ENCODE assay signal across 8 mouse cellular contexts in genomic region chr5:110094030-110094846, GRCm38 (mm10). TPM values are rescaled to one million over a fixed set of nuclear protein-coding genes. Genes with fewer than 3 reads are reported as not detected.
DNase-seq lines count a peak whose midpoint lies in the region; ATAC-seq and TF ChIP-seq lines count a peak whose summit lies in the region.

TSS of gene Gm35315 (minus strand) at chr5:110094420.

- DNase-seq in G1E (ENCODE audit: low spot score), result peak; percentile 79
- peak; percentile 83 for DNase-seq in cerebellum, adult 11 months
- DNase-seq in heart, postnatal 25 days (ENCODE audit: low spot score), result peak; percentile 73
- peak; percentile 94 for DNase-seq in layer of hippocampus, adult 11-12 months (ENCODE audit: low spot score)
- peak; percentile 91 to 92 for DNase-seq in lung, adult 18-20 months
- DNase-seq in testis, postnatal 14 days (ENCODE audit: low spot score), result peak; percentile 87

- intact Hi-C loops in heart, postnatal 25 days (cut with DNase I), result no loop called here

- no peak for TF ChIP-seq CTCF in G1E (IDR thresholded peaks at IDR 0.05; ENCODE audit: low read depth, low read length)

- WGBS in forebrain, embryonic 15.5 days, result 0% methylated on average over 24 of the region's 25 CpGs
- under 1% methylated on average over 24 of the region's 25 CpGs for WGBS in neural tube, embryonic 14.5 days

- peak within 1 kb of the TSS; percentile 50 for H3K27ac ChIP-seq in forebrain, embryonic 15.5 days (replicated peaks)
- H3K27ac ChIP-seq in neural tube, embryonic 14.5 days (ENCODE audit: low read depth, low read length), result peak within 1 kb of the TSS; percentile 10; the same call in 1 of the 2 replicates

- H3K4me1 ChIP-seq in G1E (ENCODE audit: insufficient read depth, low read depth, low read length), result peaks cover 17% of the 10 kb centered on the region
- peaks cover 5% of the 10 kb centered on the region for H3K4me1 ChIP-seq in forebrain, embryonic 15.5 days
- H3K4me1 ChIP-seq in neural tube, embryonic 14.5 days (ENCODE audit: control insufficient read depth, insufficient read depth, low read length), result no peaks in the 10 kb centered on the region

- no peaks in the 10 kb centered on the region for H3K9me3 ChIP-seq in G1E (replicated peaks)
- H3K9me3 ChIP-seq in forebrain, embryonic 15.5 days, result no peaks in the 10 kb centered on the region
- no peaks in the 10 kb centered on the region for H3K9me3 ChIP-seq in neural tube, embryonic 14.5 days (ENCODE audit: control insufficient read depth, low read length)

- H3K36me3 ChIP-seq in G1E (replicated peaks), result peaks cover 3% of the 10 kb centered on the region
- H3K36me3 ChIP-seq in forebrain, embryonic 15.5 days, result no peaks in the 10 kb centered on the region
- H3K36me3 ChIP-seq in neural tube, embryonic 14.5 days (ENCODE audit: control insufficient read depth, insufficient read depth, low read length), result no peaks in the 10 kb centered on the region

- peak; percentile 96 for ATAC-seq in G1E (ENCODE audit: extremely low read depth, insufficient number of reproducible peaks, low FRiP score, poor library complexity, severe bottlenecking)
- ATAC-seq in forebrain, embryonic 15.5 days (replicated peaks), result peak; percentile 98
- ATAC-seq in neural tube, embryonic 14.5 days (ENCODE audit: low read depth), result peak; percentile 97

- no peaks in the 10 kb centered on the region for H3K27me3 ChIP-seq in G1E (ENCODE audit: insufficient read depth, low read length)
- H3K27me3 ChIP-seq in forebrain, embryonic 15.5 days, result no peaks in the 10 kb centered on the region
- H3K27me3 ChIP-seq in neural tube, embryonic 14.5 days (ENCODE audit: control insufficient read depth, insufficient read depth, low read length), result no peaks in the 10 kb centered on the region

- H3K9ac ChIP-seq in forebrain, embryonic 15.5 days (replicated peaks), result peak within 1 kb of the TSS; percentile 63
- H3K9ac ChIP-seq in neural tube, embryonic 14.5 days (replicated peaks; ENCODE audit: low read depth, low read length), result peak within 1 kb of the TSS; percentile 48

- H3K4me3 ChIP-seq in G1E (ENCODE audit: low read depth, low read length), result peak within 1 kb of the TSS; percentile 73
- H3K4me3 ChIP-seq in forebrain, embryonic 15.5 days, result peak within 1 kb of the TSS; percentile 44
- H3K4me3 ChIP-seq in neural tube, embryonic 14.5 days (ENCODE audit: low read depth, low read length), result peak within 1 kb of the TSS; percentile 40

- H3K4me2 ChIP-seq in forebrain, embryonic 15.5 days (replicated peaks), result peak within 1 kb of the TSS; percentile 78
- H3K4me2 ChIP-seq in neural tube, embryonic 14.5 days (ENCODE audit: low read depth, low read length), result peak within 1 kb of the TSS; percentile 68

RNA-seq across cellular contexts. Expression of gene Gm35315, which starts in this region (rescaled TPM):
- total RNA-seq in G1E (2014; fragmentation: Nextera tagmentation), result 5.4 and 7.4 TPM in 2 replicates
- 3.8 TPM in 2 replicates for total RNA-seq in G1E (2017)
- polyA plus RNA-seq in G1E (2012), result 0.09 and 0.10 TPM in 2 replicates
- polyA plus RNA-seq in forebrain, embryonic 15.5 days (2015; fragmentation: Nextera tagmentation; extraction: Ambion mirVana), result 0.70 and 1.0 TPM in 2 replicates
- not detected for total RNA-seq in heart, postnatal 25 days (2021)
- polyA plus RNA-seq in neural tube, embryonic 14.5 days (2014; fragmentation: Nextera tagmentation; extraction: Ambion mirVana), result 0.33 and 0.50 TPM in 2 replicates

Comparison
In these comparisons a context has a peak if more than half of its experiments do, and no peak if none do; other contexts are left out.
1. Peak in every context shown above with its lines: DNase-seq, ATAC-seq, H3K4me3 ChIP-seq and H3K27ac ChIP-seq.
2. RNA of gene Gm35315 (total RNA-seq): 3.8 to 7.4 TPM in G1E; not detected in heart, postnatal 25 days; every median in the first group is over 4 times any median in the second.
3. Peak in DNase-seq in heart, postnatal 25 days; RNA of the gene not detected or under 1 TPM.
4. Peak in ATAC-seq, H3K4me3 ChIP-seq, H3K27ac ChIP-seq, H3K9ac ChIP-seq and H3K4me2 ChIP-seq in neural tube, embryonic 14.5 days; RNA of the gene not detected or under 1 TPM.